Mouse (Mus musculus): ENCODE results near the gene Tmcc2. TPM values are rescaled to one million over a fixed set of nuclear protein-coding genes. Genes with fewer than 3 reads are reported as not detected.

Gene Tmcc2
- total RNA-seq, 2 experiments from 2014 or later = 212 to 244 TPM

DNA sequence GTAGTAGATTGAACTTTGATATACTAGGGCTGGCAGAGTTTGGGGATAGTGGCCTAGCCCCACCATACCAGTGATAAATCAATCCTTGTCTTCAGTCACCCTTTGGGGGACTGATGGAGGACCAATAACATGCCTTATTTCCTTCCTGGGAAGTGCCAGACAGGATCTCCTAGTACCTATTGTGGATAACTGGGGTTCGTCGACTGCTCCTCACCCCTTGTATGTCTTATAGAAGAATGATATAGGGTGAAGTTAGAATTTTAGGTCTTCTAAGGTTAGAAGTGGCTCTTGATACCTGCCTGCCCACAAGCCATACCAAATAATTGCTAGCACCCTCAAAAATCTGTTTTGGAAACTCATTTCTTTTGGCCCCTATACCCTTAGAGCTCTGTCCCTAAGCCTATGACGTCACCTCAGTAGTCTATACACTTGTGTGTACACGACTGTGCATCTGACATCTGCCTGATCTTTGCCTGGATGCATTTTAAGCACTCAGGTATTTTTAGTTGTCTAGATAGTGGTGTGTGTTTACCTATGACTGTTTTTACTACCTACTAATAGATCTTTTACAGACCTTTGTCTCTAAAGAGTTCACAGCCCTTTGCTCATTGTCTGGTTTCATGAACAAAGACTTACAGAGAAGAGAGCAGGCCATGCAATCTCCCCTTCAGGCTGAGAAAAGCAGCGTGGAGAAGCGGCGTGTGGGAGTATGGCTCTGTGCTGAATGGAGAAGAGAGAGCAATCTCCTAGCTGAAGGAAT, 69.1 kb downstream of the Tmcc2 start:
- no peak for ATAC-seq (replicated peaks; ENCODE audit: low FRiP score, poor library complexity, severe bottlenecking)

DNA sequence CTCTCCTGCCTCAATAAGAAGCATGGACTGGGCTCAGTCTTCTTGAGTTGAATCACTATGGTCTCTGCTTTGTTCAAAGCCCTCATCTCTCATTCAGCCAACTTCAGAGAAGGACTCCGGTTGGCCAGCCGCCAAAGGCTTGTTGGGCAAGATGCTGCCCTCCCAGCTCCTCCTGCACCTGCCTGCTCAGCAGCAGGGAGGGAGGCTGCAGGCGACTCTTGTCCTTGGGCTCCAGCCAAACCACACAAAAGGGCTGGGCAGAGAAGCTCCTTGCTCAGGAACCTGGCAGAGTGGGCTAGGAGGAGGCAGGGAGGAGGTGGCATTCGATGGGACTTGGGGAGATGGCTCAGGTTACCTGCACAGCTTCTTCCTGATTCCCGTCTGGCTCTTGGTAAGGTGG, 71.8 kb downstream of the Tmcc2 start:
- no peak for ATAC-seq (replicated peaks; ENCODE audit: low FRiP score, poor library complexity, severe bottlenecking)

DNA sequence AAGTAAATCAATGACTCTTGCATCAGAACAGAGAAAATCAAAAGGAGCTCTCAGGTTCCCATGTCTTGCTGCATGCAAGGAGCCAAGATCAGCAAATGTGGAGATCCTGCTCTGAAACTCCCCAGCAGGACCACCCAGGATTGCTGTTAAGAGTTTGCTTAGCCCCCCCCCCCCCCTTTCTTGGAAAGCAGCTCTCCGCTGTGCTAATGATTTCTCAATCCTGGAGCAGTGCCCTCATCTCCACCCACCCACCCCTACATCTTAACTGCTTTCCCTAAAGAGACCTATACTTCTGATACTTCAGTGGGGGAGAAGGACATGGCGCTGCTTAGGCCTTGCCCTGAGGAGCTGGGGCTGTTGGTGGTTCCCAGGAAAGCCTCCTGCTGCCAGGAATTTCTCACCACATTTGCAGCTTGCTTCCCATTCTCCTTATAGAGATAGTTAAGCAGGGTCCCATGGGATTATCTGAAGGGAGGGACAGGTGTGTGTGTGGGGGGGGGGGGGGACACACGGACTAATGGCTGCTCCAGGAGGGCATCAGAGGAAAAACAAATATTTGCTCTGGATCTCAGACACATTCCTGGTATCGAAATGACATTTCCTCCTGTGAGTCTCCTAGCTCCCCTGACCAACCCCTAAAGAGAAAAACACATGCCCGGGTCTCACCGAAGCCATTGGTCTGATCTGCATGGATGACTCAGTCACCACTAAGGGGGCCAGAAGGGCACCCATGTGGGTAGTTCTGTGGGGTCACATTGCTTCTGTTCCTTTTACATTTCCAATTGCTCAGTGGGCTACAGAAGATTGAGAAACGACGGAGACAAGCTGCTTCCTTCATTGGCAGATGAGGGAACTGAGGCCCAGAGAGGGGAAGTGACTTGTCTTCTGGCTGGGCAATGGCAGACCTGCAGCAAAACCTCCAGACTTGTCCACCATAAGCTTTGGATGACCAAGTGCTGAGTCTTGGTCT, 72.9 kb downstream of the Tmcc2 start:
- ATAC-seq (replicated peaks; ENCODE audit: low FRiP score, poor library complexity, severe bottlenecking) = no peak

DNA sequence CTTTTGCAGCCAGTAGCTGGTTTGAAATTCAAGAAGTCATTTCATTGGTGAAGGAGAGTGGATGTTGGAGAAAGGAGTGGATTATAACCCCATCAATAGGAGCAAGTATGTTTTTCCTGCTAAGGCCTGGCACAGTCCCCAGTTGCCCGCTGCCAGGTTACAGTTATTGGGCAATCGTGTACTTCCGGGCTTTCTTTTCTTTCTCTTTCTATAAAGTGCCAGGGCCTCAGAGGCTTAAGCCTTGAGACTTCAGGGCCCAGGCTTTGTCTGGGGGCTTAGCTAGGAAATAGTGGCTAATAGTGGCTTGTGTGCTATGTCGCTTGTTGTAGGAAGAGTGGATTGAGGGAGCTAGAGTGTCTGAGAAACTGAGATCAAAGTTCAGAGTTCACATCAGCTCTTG, 73.7 kb downstream of the Tmcc2 start:
- no peak for ATAC-seq (replicated peaks; ENCODE audit: low FRiP score, poor library complexity, severe bottlenecking)

DNA sequence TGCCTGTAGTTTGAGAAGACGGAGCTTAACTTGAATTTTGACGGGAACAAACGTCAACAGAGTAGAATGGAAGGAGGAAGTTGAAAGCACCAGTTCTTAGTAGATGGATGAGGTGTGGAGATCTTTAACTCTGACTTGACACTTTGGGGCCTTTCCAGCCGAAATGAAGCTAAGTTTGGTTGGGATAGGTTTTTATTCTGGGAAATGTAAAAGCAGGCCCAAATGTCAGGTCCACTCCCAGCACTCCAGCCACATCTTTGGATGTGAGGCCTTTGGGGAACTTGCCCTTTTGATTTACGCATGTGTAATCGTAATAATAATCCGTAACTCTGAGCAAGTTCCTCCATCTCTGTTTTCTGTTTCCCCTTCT, 74.5 kb downstream of the Tmcc2 start:
- ATAC-seq (replicated peaks; ENCODE audit: low FRiP score, poor library complexity, severe bottlenecking) = no peak

DNA sequence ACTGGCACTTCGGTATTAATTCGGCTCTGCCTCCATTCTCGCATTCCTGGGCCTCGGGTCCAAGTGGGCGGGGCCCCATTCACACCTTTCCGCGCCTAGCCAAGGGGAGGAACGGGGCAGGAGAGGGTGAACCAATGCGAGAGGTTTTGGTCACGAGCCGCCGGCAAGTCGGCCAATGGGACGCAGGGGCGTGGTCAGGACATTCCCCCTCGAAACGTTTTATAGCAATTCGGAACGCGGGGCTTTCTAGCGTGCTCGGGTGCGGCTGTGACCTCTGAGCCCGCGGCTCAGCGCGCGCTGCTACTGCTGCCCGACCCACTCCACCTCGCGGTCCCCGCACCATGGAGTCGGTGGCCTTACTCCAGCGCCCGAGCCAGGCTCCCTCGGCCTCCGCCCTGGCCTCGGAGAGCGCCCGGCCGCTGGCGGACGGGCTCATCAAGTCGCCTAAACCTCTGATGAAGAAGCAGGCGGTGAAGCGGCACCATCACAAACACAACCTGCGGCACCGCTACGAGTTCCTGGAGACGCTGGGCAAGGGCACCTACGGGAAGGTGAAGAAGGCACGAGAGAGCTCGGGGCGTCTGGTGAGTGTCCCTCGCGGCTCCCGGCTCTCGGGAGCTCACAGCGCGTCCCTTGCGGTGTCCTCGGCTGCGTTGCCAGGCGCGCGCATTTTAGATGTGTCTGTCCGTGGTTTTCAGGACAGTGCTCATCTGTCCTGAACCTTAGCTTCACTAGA, 75.0 kb downstream of the Tmcc2 start, which contains the start of gene Nuak2:
Nuak2 (plus strand) TSS at position 238 of the 736 bp plus-strand sequence.
- ATAC-seq (replicated peaks; ENCODE audit: low FRiP score, poor library complexity, severe bottlenecking) = peak; percentile 89

DNA sequence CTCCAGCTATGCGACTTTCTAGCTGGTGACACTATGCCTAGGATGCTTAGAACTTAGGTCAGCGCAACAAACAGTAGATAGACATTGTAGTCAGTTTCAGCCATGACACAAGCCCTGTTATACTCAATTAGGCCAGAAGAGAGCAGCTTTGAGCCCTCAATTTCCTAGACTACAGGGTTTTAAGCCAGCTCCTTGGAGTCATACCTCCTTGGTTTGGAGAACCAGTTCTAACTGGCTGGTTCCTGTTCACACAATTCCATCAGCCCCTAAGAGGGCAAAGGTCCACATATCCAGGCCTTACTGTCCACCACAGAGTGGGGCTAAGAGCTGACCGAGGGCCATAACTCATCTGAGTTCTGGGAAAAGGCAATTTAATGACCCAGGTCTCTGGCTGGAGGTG, 78.4 kb downstream of the Tmcc2 start:
- peak; percentile 64 for ATAC-seq (replicated peaks; ENCODE audit: low FRiP score, poor library complexity, severe bottlenecking)

DNA sequence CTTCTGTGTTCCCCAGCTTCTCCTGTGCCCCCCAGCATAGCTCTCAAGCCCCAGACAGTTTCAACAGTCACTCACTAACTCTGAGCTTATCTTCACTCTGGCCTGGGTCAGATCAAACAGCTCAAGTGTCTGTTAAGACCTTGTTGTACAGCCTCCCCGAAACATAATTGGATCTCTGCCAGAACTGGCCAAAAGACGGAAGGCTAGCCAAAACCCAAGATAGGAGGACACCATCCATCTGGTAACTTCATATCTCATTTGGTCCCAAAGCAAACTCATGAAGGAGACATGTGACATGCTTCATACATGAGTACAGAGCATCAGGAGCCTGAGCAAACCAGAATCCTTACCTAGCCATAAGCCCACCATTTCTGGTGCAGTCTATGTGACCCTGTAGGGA, 79.0 kb downstream of the Tmcc2 start:
- ATAC-seq (replicated peaks; ENCODE audit: low FRiP score, poor library complexity, severe bottlenecking) = no peak

DNA sequence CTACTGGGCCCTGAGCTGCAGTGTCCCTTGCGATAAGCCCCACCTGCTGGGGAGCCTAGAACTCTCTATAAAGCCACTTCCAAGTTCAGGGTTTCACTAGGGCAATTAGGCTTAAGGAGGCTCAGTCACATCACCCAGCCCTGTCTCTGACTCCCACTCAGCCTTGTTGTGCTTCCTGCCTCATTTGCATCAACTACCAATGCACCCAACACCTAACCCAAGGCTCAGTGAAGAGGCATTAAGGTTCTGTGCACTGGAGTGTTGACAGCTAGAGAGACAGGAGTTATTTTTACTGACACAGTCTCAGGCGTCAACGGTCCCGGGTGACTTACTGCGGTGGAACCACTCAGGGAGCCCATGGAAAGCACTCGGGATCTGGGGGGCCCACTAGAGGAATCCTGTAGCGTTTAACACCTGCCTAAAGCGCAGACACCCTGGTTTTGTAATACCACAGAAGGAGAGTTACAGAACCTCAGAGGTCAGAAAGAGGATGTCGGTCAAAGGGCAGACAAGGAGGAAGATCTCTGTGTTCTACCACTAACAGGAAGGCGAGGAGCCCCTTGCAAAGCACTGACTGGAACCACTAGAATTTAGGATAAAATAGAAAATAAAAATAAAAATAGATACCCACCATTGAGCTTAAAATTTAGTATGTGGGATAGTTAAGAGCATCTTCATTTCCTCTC, 79.8 kb downstream of the Tmcc2 start:
- no peak for ATAC-seq (replicated peaks; ENCODE audit: low FRiP score, poor library complexity, severe bottlenecking)

DNA sequence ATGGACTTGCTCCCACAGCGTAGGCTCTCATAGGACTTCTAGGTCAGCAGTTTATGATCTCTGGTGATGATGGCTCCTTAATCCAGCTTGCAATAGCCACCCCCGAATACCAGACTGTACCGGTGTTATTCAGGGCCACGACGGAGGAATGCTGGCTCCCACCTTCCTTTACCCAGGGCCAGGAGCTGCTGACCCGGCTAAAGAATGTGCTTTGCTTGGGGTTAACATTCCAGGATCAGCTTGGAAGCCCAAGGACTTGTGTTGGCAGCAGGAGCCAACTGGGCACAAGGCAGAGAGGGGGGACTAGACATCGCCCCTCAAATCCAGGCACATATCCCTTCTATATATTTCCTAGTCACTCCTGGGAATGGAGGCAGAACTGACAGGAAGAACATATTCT, 80.3 kb downstream of the Tmcc2 start:
- no peak for ATAC-seq (replicated peaks; ENCODE audit: low FRiP score, poor library complexity, severe bottlenecking)

DNA sequence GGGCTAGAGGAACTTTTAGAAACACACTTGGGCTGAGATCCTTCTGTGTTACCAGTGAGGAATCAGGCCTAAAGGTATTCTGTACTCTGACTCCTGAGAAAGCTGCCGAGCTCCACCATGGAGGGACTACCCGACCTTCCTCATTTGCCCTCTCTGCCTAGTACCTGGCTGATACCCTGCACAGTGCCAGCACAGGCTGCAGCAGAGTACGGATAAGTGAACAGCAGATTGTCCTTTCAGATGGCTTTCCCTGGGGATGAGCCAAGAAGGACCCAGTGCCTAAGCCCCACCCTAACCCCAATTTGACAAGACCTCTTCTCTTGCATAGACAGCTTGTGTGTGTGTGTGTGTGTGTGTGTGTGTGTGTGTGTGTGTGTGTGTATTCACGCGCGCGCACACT, 82.4 kb downstream of the Tmcc2 start:
- no peak for ATAC-seq (replicated peaks; ENCODE audit: low FRiP score, poor library complexity, severe bottlenecking)

DNA sequence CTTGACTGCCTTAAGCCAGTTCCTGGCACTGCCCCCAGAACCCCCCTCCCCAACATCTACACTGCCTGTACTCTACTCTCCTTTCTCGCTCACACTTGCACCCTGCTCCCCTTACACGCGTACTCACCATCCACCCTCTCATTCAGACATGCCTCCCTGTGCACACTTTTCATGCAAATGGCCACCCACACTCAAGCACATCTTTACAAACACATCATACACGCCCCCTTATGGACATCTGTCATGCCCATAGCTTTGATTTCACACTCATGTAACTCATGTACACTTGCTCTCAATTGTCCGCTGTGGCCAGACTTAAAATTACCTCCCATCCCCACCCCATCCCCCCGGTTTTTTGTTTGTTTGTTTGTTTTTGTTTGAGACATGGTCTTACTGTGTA, 83.1 kb downstream of the Tmcc2 start:
- no peak for ATAC-seq (replicated peaks; ENCODE audit: low FRiP score, poor library complexity, severe bottlenecking)

DNA sequence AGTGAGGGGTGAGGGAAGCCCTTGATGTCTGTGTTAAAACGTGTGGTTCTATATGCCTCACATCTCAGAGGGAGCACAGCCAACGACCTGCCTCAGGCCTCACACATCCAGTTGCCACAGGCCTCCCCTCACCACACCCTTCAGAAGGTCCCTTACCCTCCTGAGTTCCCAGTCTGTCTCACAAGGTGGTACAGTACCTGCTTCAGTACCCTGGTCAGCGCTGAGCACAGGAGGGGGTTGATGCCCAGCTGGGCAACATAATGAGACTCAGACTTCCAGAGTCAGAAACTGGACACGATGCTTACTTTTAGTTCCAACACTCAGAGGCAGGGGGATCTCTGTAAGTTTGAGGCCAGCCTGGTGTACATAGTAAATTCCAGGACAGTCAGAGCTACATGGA, 84.3 kb downstream of the Tmcc2 start:
- ATAC-seq (replicated peaks; ENCODE audit: low FRiP score, poor library complexity, severe bottlenecking) = no peak

Other genes with a start within 250 kb of the Tmcc2 start
- not detected in 2 replicates for gene Lemd1, start 199.8 kb downstream of the Tmcc2 start, total RNA-seq (2015; ENCODE audit: low replicate concordance)
- gene Lemd1, start 199.8 kb downstream of the Tmcc2 start, total RNA-seq (2017; ENCODE audit: low replicate concordance) = not detected in 2 replicates
- not detected in 2 replicates for gene AC124108.1, start 199.8 kb downstream of the Tmcc2 start, total RNA-seq (2015; ENCODE audit: low replicate concordance)
- not detected in 2 replicates for gene AC124108.1, start 199.8 kb downstream of the Tmcc2 start, total RNA-seq (2017; ENCODE audit: low replicate concordance)
- gene Gm10188, start 161.5 kb downstream of the Tmcc2 start, total RNA-seq (2015; ENCODE audit: low replicate concordance) = not detected in 2 replicates
- gene Gm10188, start 161.5 kb downstream of the Tmcc2 start, total RNA-seq (2017; ENCODE audit: low replicate concordance) = not detected in 2 replicates
- not detected in 2 replicates for gene Klhdc8a, start 92.7 kb downstream of the Tmcc2 start, total RNA-seq (2015; ENCODE audit: low replicate concordance)
- gene Klhdc8a, start 92.7 kb downstream of the Tmcc2 start, total RNA-seq (2017; ENCODE audit: low replicate concordance) = not detected in 2 replicates
- gene Nuak2, start 75.2 kb downstream of the Tmcc2 start, total RNA-seq (2015; ENCODE audit: low replicate concordance) = 1.1 and 6.3 TPM in 2 replicates
- gene Nuak2, start 75.2 kb downstream of the Tmcc2 start, total RNA-seq (2017; ENCODE audit: low replicate concordance) = 3.7 TPM in 1 of 2 replicates, not detected in the other
- gene Dstyk, start 26.3 kb upstream of the Tmcc2 start, total RNA-seq (2015; ENCODE audit: low replicate concordance) = 23.4 and 31.4 TPM in 2 replicates
- gene Dstyk, start 26.3 kb upstream of the Tmcc2 start, total RNA-seq (2017; ENCODE audit: low replicate concordance) = 34.3 and 48.6 TPM in 2 replicates
- 53.2 and 61.6 TPM in 2 replicates for gene Rbbp5, start 86.1 kb upstream of the Tmcc2 start, total RNA-seq (2015; ENCODE audit: low replicate concordance)
- gene Rbbp5, start 86.1 kb upstream of the Tmcc2 start, total RNA-seq (2017; ENCODE audit: low replicate concordance) = 34.1 and 35.3 TPM in 2 replicates
- gene Tmem81, start 114.9 kb upstream of the Tmcc2 start, total RNA-seq (2015; ENCODE audit: low replicate concordance) = 3.6 TPM in 1 of 2 replicates, not detected in the other
- gene Tmem81, start 114.9 kb upstream of the Tmcc2 start, total RNA-seq (2017; ENCODE audit: low replicate concordance) = 2.4 and 3.1 TPM in 2 replicates
- not detected in 2 replicates for gene Cntn2, start 152.0 kb upstream of the Tmcc2 start, total RNA-seq (2015; ENCODE audit: low replicate concordance)
- not detected in 2 replicates for gene Cntn2, start 152.0 kb upstream of the Tmcc2 start, total RNA-seq (2017; ENCODE audit: low replicate concordance)